Mouse (Mus musculus) cerebellum, adult 2 months (tissue): ENCODE measurements around the gene Palm2.

Source experiments
- CTCF ChIP-seq: fragments of 200-500 bp; IDR thresholded peaks from 2 replicates; pipeline ENCODE4 v1.5.1; 2011; ENCODE audit warnings: low read depth, mild to moderate bottlenecking, control low read depth, low read length, moderate library complexity, borderline replicate concordance; ENCODE audit not compliant: insufficient read depth
- POLR2A ChIP-seq: fragments of 200-500 bp; IDR thresholded peaks from 2 replicates; pipeline ENCODE4 v1.6.1; 2011; ENCODE audit warnings: low read length, control low read depth, borderline replicate concordance; ENCODE audit not compliant: insufficient read depth

- TF ChIP-seq CTCF (no peak), POLR2A (no peak)
Measured at GRCm38 (mm10) chr4:57547785-57548184, 113.7 kb downstream of the Palm2 start.
